Mouse (Mus musculus) cortical plate, adult 2 months (tissue): ENCODE results near the gene Ebf1. TPM values are rescaled to one million over a fixed set of nuclear protein-coding genes. Genes with fewer than 3 reads are reported as not detected.

ENCODE experiments used
- H3K27ac ChIP-seq: fragments of 200-500 bp; 2 replicates; pipeline ENCODE4 v1.5.1; 2012; ENCODE audit warnings: low read length, control low read depth, inconsistent platforms; ENCODE audit not compliant: insufficient read depth
- H3K4me1 ChIP-seq: fragments of 200-500 bp; 2 replicates; pipeline ENCODE4 v1.6.1; 2011; ENCODE audit warnings: low read length; ENCODE audit not compliant: control insufficient read depth, insufficient read depth
- H3K4me3 ChIP-seq: fragments of 200-500 bp; 2 replicates; pipeline ENCODE4 v1.5.1; 2011; ENCODE audit warnings: mild to moderate bottlenecking, low read length, control low read depth; ENCODE audit not compliant: insufficient read depth
- CTCF ChIP-seq: fragments of 200-500 bp; IDR thresholded peaks from 2 replicates; pipeline ENCODE4 v1.5.1; 2011; ENCODE audit warnings: mild to moderate bottlenecking, control low read depth, low read length; ENCODE audit not compliant: insufficient read depth; ENCODE audit errors: extremely low read depth
- POLR2A ChIP-seq: fragments of 200-500 bp; IDR thresholded peaks from 2 replicates; pipeline ENCODE4 v1.6.1; 2011; ENCODE audit warnings: mild to moderate bottlenecking, low read length, control low read depth; ENCODE audit not compliant: insufficient read depth; ENCODE audit errors: extremely low read depth
- polyA plus RNA-seq: library from polyadenylated mRNA; depleted of rRNA; stranded (reverse); fragments of >200 nt; gene quantifications from 2 replicates; pipeline ENCODE4 v1.2.3, GENCODE M21; 2012

The Ebf1 gene
- polyA plus RNA-seq, 1 experiment, result 3.8 TPM

DNA sequence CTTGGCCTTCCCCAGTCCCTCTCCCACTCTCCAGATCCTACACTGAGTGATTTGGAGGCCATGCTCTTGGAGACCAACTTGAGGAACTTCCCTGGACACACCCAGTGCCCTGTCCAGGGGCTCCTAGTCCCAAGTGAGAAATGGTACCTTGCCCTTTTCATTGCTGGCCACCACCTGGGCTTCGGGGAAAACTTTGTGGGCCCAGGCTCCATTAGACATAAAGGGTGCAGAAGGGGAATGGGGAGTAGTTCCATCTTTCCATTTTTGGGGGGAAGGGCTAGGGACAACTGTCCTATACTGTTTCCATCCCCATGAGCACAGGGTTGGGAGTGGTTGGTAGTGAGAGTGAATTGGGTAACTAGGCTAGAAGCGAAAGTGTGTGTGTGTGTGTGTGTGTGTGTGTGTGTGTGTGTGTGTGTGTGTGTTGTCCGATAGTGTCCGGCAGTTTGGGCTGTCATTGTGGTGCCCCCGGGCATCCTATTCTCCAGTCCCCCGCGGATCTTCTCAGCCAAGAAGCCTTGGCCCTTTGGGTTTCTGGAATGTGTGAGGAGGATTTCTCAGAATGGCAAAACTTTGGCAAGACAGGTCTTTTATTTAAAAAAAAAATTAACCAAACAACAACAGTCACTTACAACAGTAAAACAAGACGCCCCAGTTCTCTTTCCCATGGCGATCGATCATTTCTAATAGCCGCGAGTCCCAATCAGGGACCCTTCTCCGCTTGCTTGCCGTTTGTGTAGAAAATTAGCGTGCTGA, 2.2 kb downstream of the Ebf1 start:
- H3K4me3 ChIP-seq, result peak overlapping the region; percentile 31
- no peaks in the 10 kb centered on the region for H3K4me1 ChIP-seq
- no peak for TF ChIP-seq POLR2A
- no peak for TF ChIP-seq CTCF
- no peak overlapping the region; the same call in 1 of the 2 replicates for H3K27ac ChIP-seq

DNA sequence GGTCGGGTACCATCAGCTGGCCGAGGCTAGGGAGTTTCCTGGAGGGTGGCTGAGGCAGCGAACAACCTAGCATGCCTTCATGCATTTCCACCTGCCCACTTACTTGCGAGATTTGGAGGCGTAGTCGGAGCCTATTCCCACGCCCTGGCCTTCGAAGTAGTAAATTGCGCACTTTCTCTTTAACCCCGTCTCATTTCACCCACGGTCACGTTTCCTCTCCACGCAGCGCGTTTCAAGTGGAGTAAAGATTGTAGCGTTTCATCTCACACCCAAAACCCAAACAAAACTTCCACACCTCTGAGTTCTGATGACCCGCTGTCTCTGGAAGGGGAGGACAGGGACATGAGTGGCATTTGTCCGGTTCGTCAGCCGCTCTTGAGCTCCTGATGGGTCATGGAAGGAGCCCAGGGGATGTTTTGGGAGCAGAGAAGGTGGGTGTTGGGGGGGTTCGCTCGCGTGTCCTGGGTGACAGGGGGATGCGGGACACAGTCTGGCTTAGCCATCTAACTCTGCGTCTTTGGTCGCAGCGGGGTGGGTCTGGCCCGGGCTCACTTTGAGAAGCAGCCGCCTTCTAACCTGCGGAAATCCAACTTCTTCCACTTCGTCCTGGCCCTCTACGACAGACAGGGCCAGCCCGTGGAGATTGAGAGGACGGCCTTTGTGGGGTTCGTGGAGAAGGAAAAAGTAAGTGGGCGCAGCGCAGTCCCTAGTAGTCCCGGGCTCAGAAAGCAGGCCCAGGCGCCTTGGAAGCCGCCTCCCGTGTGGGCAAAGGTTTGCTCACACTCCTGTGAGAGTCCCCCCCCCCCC, 3.0 kb downstream of the Ebf1 start:
- H3K4me1 ChIP-seq, result no peaks in the 10 kb centered on the region
- no peak for TF ChIP-seq CTCF
- TF ChIP-seq POLR2A, result no peak
- H3K27ac ChIP-seq, result no peak overlapping the region
- peak overlapping the region; percentile 31 for H3K4me3 ChIP-seq

DNA sequence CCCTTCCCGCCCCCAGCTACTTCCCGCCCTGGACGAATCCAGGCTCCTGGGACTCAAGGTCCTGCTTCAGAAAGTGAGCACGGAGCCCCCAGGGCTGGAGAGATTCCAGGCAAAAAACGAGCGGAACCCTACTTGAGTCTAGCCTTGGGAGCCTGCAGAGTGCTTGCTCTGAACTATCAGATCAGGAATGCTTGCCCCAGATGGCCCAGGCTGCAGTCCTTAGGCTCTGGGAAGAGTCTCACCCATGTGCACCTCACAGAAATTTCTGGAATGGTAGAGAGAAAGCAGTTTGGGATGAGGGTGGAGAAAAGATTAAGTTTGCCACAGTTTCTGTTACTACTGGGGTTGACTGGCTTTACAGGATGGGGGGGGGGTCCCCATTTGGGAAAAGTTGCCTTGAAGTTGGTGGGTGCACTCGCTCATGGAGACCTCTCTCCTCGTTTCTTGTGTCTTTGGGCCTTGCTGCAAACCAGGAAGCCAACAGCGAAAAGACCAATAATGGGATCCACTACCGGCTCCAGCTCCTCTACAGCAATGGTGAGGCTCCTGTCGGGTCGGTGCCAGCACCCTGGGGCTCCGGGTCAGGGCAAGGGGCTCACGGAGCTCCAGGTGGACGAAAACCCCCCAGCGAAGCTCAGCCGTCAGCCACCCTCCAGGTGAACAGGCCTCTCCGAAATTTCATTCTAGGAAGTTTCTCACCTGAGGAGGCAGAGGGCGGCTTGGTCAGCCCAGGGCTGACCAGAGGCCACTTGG, 3.8 kb downstream of the Ebf1 start:
- Histone ChIP-seq H3K4me3 (no peak overlapping the region), H3K27ac (no peak overlapping the region), H3K4me1 (no peaks in the 10 kb centered on the region)
- TF ChIP-seq POLR2A (no peak), CTCF (no peak)

DNA sequence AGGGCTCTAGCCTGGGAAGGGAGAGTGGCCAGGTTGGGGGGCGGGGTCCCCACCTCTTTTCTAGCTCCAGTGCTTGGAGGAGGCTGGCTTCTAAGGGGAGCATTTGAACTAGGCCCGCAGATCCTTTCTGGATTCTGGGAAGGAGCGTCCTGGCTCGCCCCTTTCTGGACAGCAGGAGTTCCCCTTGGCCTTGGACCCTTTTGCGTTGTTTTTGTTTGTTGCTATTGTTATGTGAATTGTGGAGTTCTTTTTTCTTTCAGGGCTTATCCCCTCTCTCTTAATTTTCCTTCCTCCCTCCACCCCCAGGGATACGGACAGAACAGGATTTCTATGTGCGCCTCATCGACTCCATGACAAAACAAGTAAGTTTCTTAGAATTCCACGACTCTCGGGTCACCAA, 4.5 kb downstream of the Ebf1 start:
- TF ChIP-seq CTCF (no peak), POLR2A (no peak)
- no peak overlapping the region for H3K4me3 ChIP-seq
- H3K27ac ChIP-seq, result no peak overlapping the region
- no peaks in the 10 kb centered on the region for H3K4me1 ChIP-seq

DNA sequence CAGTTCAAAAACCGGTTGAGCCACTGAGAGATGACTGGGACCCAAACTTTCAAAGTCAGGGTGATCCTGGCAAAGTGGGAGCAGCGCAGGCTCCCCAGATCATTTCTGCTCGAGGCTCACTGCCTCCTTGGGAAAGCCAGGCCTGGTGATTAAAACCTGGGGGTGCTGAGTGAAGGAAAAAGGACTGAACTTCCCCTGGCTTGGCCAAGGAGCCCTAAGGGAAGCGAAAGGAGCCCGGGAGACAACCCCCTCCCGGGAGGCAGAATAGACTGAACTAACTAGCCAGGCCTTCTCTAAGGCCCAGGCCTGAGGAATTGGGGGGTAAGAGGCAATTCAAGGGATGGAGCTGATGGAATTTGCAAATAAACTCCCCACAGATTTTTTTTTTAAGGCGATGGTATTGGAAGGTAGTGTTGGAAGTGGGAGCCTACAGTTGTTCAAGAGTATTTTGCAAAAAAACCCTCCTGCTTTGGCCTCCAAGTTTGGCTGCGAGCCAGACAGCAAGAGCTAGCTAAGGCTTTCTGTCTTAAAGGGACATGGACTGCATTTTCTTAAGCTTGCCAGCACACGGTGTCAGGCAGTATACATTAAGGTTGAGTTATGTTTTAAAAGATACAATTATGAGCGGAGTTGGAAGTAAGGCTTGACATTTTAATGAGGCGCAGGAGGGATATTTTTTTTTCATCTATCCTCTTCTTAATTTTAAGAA, 5.1 kb downstream of the Ebf1 start:
- H3K4me3 ChIP-seq, result no peak overlapping the region
- H3K27ac ChIP-seq, result no peak overlapping the region
- H3K4me1 ChIP-seq, result no peaks in the 10 kb centered on the region
- TF ChIP-seq POLR2A (no peak), CTCF (no peak)

DNA sequence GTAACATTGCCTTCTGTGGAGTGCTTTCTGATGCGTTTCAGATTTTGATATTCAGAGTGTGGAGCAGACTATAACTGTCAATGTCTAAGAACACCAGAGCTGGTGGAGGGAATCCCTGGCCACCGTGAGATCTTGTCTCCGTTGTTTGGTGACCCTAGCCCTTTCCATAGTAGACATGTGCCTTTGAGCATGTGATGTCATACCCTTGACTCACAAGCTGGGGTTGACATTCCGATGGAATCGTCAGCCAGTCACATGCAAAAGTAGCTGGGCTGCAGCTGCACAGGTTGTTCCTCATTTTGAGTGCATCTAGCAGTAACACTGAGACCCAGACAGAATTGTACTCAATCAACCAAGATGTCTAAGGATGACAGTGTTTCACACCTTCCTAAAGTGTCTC, 7.4 kb downstream of the Ebf1 start:
- H3K4me3 ChIP-seq, result no peak overlapping the region
- no peaks in the 10 kb centered on the region for H3K4me1 ChIP-seq
- no peak for TF ChIP-seq CTCF
- TF ChIP-seq POLR2A, result no peak
- no peak overlapping the region for H3K27ac ChIP-seq

DNA sequence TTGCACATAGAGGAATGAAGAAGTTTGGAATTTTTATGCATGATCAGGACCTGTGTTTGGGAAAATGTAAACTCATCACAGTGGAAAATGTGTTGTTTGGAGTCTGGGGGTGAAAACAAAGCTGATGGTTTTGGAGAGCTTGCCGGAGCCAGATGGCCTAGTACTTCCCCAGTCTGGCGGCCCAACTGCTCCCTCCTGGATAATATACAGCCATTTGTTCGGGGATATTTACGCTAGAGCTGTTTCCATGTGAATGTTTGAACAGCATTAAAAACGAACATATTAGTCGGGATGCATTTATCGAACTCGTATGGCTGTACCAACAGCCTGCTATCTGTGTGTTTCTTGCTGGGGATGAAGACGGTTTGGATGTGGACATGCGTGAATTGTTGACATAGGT, 8.9 kb downstream of the Ebf1 start:
- H3K4me3 ChIP-seq, result no peak overlapping the region
- TF ChIP-seq POLR2A (no peak), CTCF (no peak)
- H3K27ac ChIP-seq, result no peak overlapping the region
- no peaks in the 10 kb centered on the region for H3K4me1 ChIP-seq

DNA sequence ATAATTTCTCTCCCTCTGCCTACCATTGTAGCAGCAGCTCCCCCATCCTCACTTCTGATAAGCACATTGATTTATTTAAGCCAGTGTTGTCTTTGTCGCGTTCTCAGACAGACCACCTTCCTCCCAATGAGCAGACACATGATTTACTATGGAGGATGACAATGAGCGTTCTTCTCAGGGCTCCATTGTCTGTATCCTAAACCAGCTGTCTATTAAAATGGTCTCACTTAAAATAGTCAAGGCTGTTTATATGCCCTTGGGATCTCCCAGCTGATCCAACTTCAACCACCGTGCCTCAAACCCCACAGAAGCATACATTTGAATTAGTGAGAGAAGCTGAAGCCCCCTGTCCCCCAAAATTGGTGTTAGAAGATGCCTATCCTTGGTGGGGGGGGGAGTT, 11.3 kb downstream of the Ebf1 start:
- no peak for TF ChIP-seq CTCF
- TF ChIP-seq POLR2A, result no peak
- Histone ChIP-seq H3K4me1 (no peaks in the 10 kb centered on the region), H3K27ac (no peak overlapping the region), H3K4me3 (no peak overlapping the region)

DNA sequence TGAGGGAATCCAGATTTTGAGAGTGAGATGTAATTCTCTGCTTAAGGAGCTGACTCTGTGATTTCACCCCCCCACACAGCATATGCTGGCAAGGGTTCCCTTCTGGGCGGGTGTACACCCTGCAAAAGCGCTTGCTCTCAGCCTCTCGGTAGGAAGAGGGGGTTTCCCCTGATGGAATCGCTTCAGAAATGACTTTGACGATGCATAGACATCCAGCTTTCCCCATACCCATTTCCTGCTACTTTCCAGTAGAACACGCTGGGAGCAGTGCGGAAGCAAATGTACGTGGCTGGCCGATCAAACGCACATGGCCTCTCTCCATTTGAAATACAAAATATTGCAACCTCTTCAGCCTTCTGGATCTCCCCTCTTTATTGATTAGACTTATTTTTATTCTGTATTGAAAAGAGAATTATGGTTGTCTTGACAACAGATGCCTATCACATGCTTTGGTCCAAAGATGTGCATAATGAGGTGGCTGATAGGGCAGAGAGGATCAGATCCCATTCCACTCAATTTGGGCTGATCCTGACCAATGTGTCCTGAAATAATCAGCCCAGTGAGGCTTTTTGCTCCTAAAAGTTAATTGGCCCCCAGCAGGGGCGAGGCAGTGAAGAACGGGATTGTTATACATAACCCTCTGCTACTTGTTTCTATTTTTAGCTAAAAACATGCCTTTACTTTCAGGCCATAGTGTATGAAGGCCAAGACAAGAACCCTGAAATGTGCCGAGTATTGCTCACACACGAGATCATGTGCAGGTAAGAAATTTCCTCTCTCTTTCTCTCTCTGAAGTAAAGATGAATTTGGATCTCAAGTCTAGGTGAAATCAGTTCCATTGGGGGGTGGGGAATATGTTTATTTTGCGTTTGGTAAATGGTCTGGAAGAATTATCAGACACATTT, 15.2 kb downstream of the Ebf1 start:
- Histone ChIP-seq H3K27ac (no peak overlapping the region), H3K4me3 (no peak overlapping the region), H3K4me1 (no peaks in the 10 kb centered on the region)
- no peak for TF ChIP-seq POLR2A
- TF ChIP-seq CTCF, result no peak
